Mouse (Mus musculus): ENCODE results near the gene Jagn1. TPM values are rescaled to one million over a fixed set of nuclear protein-coding genes. Genes with fewer than 3 reads are reported as not detected.

The Jagn1 gene
- total RNA-seq, 2 experiments from 2014 or later: 23.2 to 53.5 TPM

Other genes starting within 250 kb of the Jagn1 start
- gene Lhfpl4, start 247.2 kb upstream of the Jagn1 start, total RNA-seq (2014; fragmentation: Nextera tagmentation): not detected in 2 replicates
- not detected in 2 replicates for gene Lhfpl4, start 247.2 kb upstream of the Jagn1 start, total RNA-seq (2017)
- 32.4 and 37.6 TPM in 2 replicates for gene Mtmr14, start 204.7 kb upstream of the Jagn1 start, total RNA-seq (2014; fragmentation: Nextera tagmentation)
- 31.0 and 40.9 TPM in 2 replicates for gene Mtmr14, start 204.7 kb upstream of the Jagn1 start, total RNA-seq (2017)
- 0.19 TPM in 1 of 2 replicates, not detected in the other for gene Cpne9, start 160.3 kb upstream of the Jagn1 start, total RNA-seq (2014; fragmentation: Nextera tagmentation)
- gene Cpne9, start 160.3 kb upstream of the Jagn1 start, total RNA-seq (2017): 0.39 TPM in 1 of 2 replicates, not detected in the other
- gene Brpf1, start 135.4 kb upstream of the Jagn1 start, total RNA-seq (2014; fragmentation: Nextera tagmentation): 48.4 and 53.2 TPM in 2 replicates
- gene Brpf1, start 135.4 kb upstream of the Jagn1 start, total RNA-seq (2017): 40.0 and 43.8 TPM in 2 replicates
- 13.8 and 17.8 TPM in 2 replicates for gene Ogg1, start 115.6 kb upstream of the Jagn1 start, total RNA-seq (2014; fragmentation: Nextera tagmentation)
- gene Ogg1, start 115.6 kb upstream of the Jagn1 start, total RNA-seq (2017): 6.4 and 7.9 TPM in 2 replicates
- 18.7 and 23.0 TPM in 2 replicates for gene Camk1, start 98.6 kb upstream of the Jagn1 start, total RNA-seq (2014; fragmentation: Nextera tagmentation)
- gene Camk1, start 98.6 kb upstream of the Jagn1 start, total RNA-seq (2017): 17.2 and 18.3 TPM in 2 replicates
- 18.9 and 21.0 TPM in 2 replicates for gene Tada3, start 64.7 kb upstream of the Jagn1 start, total RNA-seq (2014; fragmentation: Nextera tagmentation)
- 9.7 and 13.8 TPM in 2 replicates for gene Tada3, start 64.7 kb upstream of the Jagn1 start, total RNA-seq (2017)
- gene Arpc4, start 64.5 kb upstream of the Jagn1 start, total RNA-seq (2014; fragmentation: Nextera tagmentation): 223 and 277 TPM in 2 replicates
- gene Arpc4, start 64.5 kb upstream of the Jagn1 start, total RNA-seq (2017): 211 and 270 TPM in 2 replicates
- 1.5 and 3.1 TPM in 2 replicates for gene Ttll3, start 53.3 kb upstream of the Jagn1 start, total RNA-seq (2014; fragmentation: Nextera tagmentation)
- gene Ttll3, start 53.3 kb upstream of the Jagn1 start, total RNA-seq (2017): 0.26 and 1.8 TPM in 2 replicates
- 10.8 and 15.3 TPM in 2 replicates for gene Rpusd3, start 23.2 kb upstream of the Jagn1 start, total RNA-seq (2014; fragmentation: Nextera tagmentation)
- gene Rpusd3, start 23.2 kb upstream of the Jagn1 start, total RNA-seq (2017): 11.2 and 18.9 TPM in 2 replicates
- gene Cidec, start 6.8 kb upstream of the Jagn1 start, total RNA-seq (2014; fragmentation: Nextera tagmentation): not detected in 2 replicates
- gene Cidec, start 6.8 kb upstream of the Jagn1 start, total RNA-seq (2017): not detected in 2 replicates
- not detected in 2 replicates for gene Il17re, start 15.9 kb downstream of the Jagn1 start, total RNA-seq (2014; fragmentation: Nextera tagmentation)
- 0.31 and 0.43 TPM in 2 replicates for gene Il17re, start 15.9 kb downstream of the Jagn1 start, total RNA-seq (2017)
- not detected in 2 replicates for gene Il17rc, start 28.9 kb downstream of the Jagn1 start, total RNA-seq (2014; fragmentation: Nextera tagmentation)
- gene Il17rc, start 28.9 kb downstream of the Jagn1 start, total RNA-seq (2017): not detected in 2 replicates
- 15.3 and 17.8 TPM in 2 replicates for gene Creld1, start 40.7 kb downstream of the Jagn1 start, total RNA-seq (2014; fragmentation: Nextera tagmentation)
- 6.7 and 9.4 TPM in 2 replicates for gene Creld1, start 40.7 kb downstream of the Jagn1 start, total RNA-seq (2017)
- gene Prrt3, start 59.4 kb downstream of the Jagn1 start, total RNA-seq (2014; fragmentation: Nextera tagmentation): not detected in 2 replicates
- not detected in 2 replicates for gene Prrt3, start 59.4 kb downstream of the Jagn1 start, total RNA-seq (2017)
- 47.4 and 48.0 TPM in 2 replicates for gene Emc3, start 89.1 kb downstream of the Jagn1 start, total RNA-seq (2014; fragmentation: Nextera tagmentation)
- gene Emc3, start 89.1 kb downstream of the Jagn1 start, total RNA-seq (2017): 38.7 and 41.8 TPM in 2 replicates
- 23.8 and 27.4 TPM in 2 replicates for gene Fancd2, start 89.1 kb downstream of the Jagn1 start, total RNA-seq (2014; fragmentation: Nextera tagmentation)
- gene Fancd2, start 89.1 kb downstream of the Jagn1 start, total RNA-seq (2017): 28.2 and 33.2 TPM in 2 replicates
- not detected in 2 replicates for gene Fancd2os, start 158.1 kb downstream of the Jagn1 start, total RNA-seq (2014; fragmentation: Nextera tagmentation)
- gene Fancd2os, start 158.1 kb downstream of the Jagn1 start, total RNA-seq (2017): not detected in 2 replicates
- 223 and 247 TPM in 2 replicates for gene Brk1, start 162.2 kb downstream of the Jagn1 start, total RNA-seq (2014; fragmentation: Nextera tagmentation)
- 96.6 and 108 TPM in 2 replicates for gene Brk1, start 162.2 kb downstream of the Jagn1 start, total RNA-seq (2017)
- gene Vhl, start 181.4 kb downstream of the Jagn1 start, total RNA-seq (2014; fragmentation: Nextera tagmentation): 15.7 and 24.6 TPM in 2 replicates
- gene Vhl, start 181.4 kb downstream of the Jagn1 start, total RNA-seq (2017): 11.0 and 11.3 TPM in 2 replicates
- 6.7 and 9.5 TPM in 2 replicates for gene Irak2, start 195.9 kb downstream of the Jagn1 start, total RNA-seq (2014; fragmentation: Nextera tagmentation)
- gene Irak2, start 195.9 kb downstream of the Jagn1 start, total RNA-seq (2017): 6.4 and 17.5 TPM in 2 replicates